Mouse (Mus musculus) left cerebral cortex, adult 2 months (tissue): ENCODE measurements around the gene Fli1. TPM values are rescaled to one million over a fixed set of nuclear protein-coding genes. Genes with fewer than 3 reads are reported as not detected.

ENCODE experiments used
- DNase-seq, 2 experiments: peaks; one replicate each; pipeline ENCODE4 v3.0.0; 2021 to 2022; ENCODE audit warnings: low spot score in 2 of 2, mixed read lengths in 1 of 2; ENCODE audit errors: extremely low spot score in 1 of 2
- H3K27ac ChIP-seq: fragments of 200-600 bp; 2 replicates; pipeline ENCODE4 v1.8.1; 2022
- H3K4me3 ChIP-seq: fragments of 200-600 bp; 2 replicates; pipeline ENCODE4 v1.8.1; 2022
- CTCF ChIP-seq: fragments of 200-600 bp; IDR thresholded peaks from 2 replicates; pipeline ENCODE4 v1.8.1; 2022; ENCODE audit warnings: antibody characterized with exemption, mild to moderate bottlenecking, moderate library complexity
- intact Hi-C: fragments of 180-260 bp; cut with DNase I; formaldehyde crosslinking; loops from one replicate; pipeline ENCODE4 v1.15.1; 2025
- total RNA-seq, 2 experiments: library from RNA; stranded (reverse); gene quantifications; 2 replicates each; pipeline ENCODE4 v1.2.3; 2021

Gene Fli1
- total RNA-seq, 2 experiments from 2014 or later, result 3.5 to 5.9 TPM

DNA sequence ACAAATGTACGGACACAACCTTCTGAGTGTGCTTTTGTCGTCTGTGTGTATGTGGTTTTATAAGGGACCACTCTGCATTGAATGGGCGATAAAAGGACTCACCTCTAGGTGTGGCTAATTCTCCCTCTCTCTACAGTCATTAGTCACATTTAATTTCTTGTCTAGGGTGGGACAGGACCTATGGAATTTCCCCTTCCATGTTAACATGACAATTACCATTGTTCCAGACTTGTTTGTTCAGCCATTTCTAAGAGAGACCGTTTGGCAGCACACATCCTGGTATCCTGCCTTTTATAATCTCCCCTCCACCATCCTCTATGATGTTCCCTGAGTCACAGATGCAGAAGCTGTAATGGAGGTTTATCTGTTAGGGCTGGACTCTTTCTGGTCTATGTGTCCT is 26.6 kb upstream of the Fli1 start:
- intact Hi-C loops, result loop anchor here (10.0 kb wide), 1 partner anchor 294 kb away; no protein-coding TSS in a partner anchor
- DNase-seq, result no peak
- H3K4me3 ChIP-seq, result no peak overlapping the region
- H3K27ac ChIP-seq, result no peak overlapping the region
- no peak for TF ChIP-seq CTCF

DNA sequence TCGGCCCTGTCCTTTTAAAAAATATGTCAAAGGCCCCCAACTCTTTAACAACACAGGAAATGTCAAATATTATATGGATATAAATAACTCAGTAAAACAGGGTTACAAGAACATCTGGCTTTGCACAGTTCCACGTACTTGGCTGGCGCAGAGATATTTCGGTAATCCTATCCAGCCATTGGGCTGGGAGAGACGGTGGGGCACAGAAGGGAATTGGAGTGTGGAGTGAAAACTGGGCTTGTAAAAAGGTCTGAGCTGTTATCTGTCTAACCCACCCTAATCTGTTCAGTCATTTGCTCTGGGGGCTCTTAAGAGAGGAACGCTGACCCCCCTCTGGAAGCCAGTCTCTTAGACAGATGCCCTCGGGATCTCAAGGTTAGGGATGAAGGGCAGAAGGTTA is 24.9 kb upstream of the Fli1 start:
- no peak overlapping the region for H3K4me3 ChIP-seq
- DNase-seq, result no peak
- no peak overlapping the region for H3K27ac ChIP-seq
- no peak for TF ChIP-seq CTCF
- intact Hi-C loops, result loop anchor here (10.0 kb wide), 1 partner anchor 293 kb away; no protein-coding TSS in a partner anchor

DNA sequence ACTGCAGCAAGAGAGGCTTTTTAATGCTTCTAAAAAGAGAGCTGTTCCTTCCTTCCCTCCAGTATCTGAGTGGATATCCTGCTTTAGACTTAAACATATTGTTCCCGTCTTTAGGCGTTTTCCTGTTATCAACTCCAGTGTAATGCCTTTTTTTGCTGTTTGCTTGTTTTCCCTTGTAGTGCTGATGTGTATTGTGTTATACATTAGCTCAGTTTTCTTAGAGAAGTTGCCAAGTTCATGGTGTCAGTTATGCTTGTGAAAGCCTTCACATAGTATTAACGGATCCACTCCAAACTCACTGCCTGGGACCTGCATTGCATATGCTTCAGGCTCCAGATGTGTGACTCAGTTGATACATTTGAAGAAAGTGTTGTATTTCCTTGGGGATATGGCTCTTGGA is 22.6 kb upstream of the Fli1 start:
- intact Hi-C loops, result loop anchor here (2.0 to 10.0 kb wide), 2 partner anchors 159 to 291 kb away; no protein-coding TSS in a partner anchor
- no peak for TF ChIP-seq CTCF
- no peak overlapping the region for H3K4me3 ChIP-seq
- DNase-seq, result no peak
- H3K27ac ChIP-seq, result no peak overlapping the region

DNA sequence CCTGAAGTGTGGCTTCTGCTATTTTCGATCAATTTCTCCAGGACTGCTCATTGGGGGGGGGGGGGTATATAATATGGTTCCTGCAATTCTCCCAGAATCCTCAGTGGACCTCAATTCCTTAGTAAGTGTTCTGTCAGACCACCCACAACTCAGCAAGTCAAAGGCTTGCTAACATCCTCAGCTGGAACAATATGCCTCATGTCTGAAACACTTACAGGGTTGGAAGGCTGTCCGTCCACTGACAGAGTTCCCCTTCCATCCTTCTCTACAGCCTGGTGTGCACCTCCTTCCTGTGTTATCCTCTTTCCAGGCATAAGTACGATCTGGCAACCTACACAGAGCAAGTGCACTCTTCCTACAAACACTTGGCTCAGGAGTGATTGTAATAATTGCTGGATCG is 20.2 kb upstream of the Fli1 start:
- no peak overlapping the region for H3K27ac ChIP-seq
- intact Hi-C loops, result loop anchor here (10.0 kb wide), 1 partner anchor 288 kb away; no protein-coding TSS in a partner anchor
- TF ChIP-seq CTCF, result no peak
- H3K4me3 ChIP-seq, result no peak overlapping the region
- DNase-seq, result no peak

DNA sequence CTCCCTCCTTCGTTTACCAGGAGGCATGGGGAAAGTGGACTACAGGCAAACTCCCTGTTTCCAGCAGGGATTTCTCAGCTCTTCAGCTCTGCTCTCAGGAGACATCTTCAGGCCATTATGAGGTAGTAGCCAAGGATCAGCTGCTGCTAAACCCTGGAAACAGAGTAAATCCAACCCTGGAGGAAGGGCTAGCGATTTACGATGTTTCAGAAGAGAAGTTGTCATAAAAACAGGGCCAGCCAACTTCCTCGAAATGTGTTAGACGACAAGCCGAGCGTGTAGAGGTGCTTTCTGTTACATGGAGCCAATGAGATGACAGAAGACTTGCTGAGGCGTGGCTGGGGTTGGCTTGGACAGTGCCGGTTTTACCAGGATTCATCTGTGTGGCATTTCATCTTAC is 19.7 kb upstream of the Fli1 start:
- no peak overlapping the region for H3K27ac ChIP-seq
- no peak overlapping the region for H3K4me3 ChIP-seq
- intact Hi-C loops, result loop anchor here (10.0 kb wide), 1 partner anchor 288 kb away; no protein-coding TSS in a partner anchor
- peak; percentile 61 for TF ChIP-seq CTCF
- DNase-seq, result no peak

DNA sequence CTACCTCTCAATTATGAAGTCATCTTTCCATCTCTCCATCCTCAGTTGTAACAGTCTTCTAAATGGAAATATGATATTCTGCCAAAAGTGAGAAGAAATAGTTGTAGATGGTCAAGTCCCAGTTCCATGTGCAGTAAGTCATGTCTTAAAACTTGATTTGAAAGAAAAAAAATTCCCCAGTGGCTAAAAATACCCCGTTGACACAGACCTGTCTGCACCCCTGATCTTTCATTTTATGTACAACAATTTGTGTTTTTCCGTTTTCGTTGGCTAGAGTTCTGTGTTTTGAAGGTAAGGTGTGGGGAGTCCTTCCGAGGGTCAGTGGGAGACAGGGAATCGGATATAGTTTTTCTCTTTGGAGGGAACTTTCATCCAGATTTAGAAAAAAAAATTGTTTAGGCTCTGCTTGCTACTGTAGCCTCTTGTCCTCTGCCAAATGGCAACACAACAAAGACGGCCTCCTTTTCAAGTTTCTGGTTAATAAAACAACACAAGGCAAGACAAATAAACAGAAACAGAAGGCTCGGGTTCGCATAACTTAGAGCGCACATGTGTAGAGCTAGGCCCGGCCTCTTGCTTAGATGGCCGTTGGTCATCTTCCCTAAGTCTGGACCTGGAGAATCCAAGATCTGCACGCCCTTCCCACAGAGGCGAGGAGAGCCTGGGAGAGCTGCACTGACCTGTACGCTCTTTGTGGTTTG is 18.7 kb upstream of the Fli1 start:
- no peak overlapping the region for H3K4me3 ChIP-seq
- TF ChIP-seq CTCF, result no peak
- no peak overlapping the region; the same call in 1 of the 2 replicates for H3K27ac ChIP-seq
- intact Hi-C loops, result loop anchor here (10.0 kb wide), 1 partner anchor 287 kb away; no protein-coding TSS in a partner anchor
- no peak for DNase-seq

DNA sequence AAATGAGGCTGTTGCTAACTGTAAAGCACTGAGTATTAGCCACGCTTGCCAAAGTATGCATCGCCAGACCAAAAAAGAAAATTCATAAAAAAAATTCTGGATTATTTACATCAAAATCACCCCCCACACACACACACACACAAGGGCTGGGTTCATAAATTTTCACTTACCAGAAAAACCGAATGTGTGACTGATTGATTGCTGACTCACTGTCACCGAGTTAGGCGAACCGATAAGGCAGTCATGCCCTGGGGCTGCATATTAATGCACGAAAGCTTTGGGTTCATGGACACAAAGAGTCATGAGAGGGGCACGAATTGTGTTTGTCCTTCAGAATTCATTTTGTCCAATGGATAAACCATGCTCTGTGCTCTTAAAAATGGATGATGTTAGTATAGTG is 17.2 kb upstream of the Fli1 start:
- no peak overlapping the region for H3K4me3 ChIP-seq
- TF ChIP-seq CTCF, result no peak
- DNase-seq, result no peak
- no peak overlapping the region for H3K27ac ChIP-seq
- intact Hi-C loops, result loop anchor here (10.0 kb wide), 1 partner anchor 285 kb away; no protein-coding TSS in a partner anchor

DNA sequence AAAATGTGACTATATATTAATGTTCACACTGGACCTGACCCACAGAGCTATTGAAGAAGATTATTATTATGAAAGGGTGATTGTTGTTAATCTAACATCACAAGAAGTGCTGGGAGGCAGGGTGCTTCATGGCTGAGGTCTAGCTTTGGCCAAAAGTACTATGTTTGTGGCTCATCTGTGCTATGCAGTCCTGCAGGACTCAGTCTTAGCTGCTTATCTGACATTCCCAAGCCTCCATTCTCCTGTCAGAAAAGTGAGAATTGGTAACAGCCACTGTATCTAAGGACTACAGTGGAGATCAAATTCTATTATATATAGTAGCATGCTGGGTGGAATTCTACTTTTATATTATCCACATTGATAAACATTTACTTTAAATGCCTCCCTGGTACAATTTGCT is 16.8 kb upstream of the Fli1 start:
- DNase-seq, result no peak
- no peak overlapping the region for H3K4me3 ChIP-seq
- no peak overlapping the region for H3K27ac ChIP-seq
- no peak for TF ChIP-seq CTCF
- intact Hi-C loops, result no loop called here

DNA sequence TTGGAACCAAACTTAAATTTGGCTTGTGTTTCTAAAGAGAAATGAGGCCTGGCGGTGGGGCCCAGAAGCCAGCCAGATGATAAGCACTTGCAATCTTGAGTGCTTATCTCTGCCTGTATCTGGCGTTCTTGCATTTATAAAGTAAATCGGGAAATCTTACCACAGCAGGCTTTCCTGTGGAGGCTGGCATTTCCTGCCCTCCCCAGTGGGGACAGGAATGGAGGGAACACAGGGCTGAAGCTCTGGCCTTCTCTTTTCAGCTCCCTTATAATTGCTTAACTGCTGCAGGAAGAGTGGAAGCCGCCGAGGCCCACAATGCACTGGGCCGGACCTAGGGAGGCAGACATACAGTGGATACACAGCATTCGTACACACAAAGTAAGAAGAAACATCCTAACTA is 13.7 kb upstream of the Fli1 start:
- no peak for DNase-seq
- no peak for TF ChIP-seq CTCF
- intact Hi-C loops, result no loop called here
- H3K4me3 ChIP-seq, result no peak overlapping the region
- H3K27ac ChIP-seq, result no peak overlapping the region

DNA sequence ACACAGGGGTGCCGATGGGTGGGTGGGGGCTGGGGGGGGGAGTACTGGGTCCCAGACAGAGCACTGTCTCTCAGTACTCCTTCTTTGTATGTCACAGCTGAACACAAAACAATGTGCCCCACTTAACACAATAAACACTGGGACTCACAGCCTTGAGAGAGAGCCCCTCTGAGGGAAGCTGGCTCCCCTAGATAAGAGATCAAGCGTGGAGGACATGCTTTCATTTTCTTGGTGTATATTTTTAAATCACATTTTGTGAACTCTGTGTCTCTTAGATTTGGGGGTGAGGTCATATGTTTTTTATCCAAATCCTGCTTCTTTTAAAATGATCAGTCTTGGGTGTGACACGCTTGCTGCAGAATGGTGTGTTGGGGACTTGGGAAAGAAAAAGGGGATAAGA is 12.6 kb upstream of the Fli1 start:
- Histone ChIP-seq H3K27ac (no peak overlapping the region), H3K4me3 (no peak overlapping the region)
- TF ChIP-seq CTCF, result no peak
- intact Hi-C loops, result no loop called here
- no peak for DNase-seq

DNA sequence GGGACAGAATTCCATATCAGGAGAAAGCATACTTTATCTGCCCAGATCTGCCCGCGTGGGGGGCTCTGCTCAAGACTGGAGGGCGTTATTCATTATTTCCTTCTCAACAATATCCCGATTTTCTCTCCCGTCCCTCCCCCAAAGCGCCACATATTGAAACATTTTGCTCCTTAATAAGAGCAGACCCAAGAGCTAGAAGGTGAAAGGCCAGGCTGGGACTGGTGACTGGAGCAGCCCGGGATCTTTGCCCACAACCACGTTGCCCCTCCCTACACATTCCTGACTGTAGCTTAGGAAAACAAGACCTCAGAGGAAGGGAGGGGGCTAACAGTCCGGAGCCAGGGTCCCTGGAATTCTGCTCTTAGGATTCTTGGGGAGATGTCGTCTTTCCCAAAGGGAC is 7.9 kb upstream of the Fli1 start:
- intact Hi-C loops, result no loop called here
- Histone ChIP-seq H3K27ac (no peak overlapping the region), H3K4me3 (no peak overlapping the region)
- no peak for DNase-seq
- TF ChIP-seq CTCF, result no peak

DNA sequence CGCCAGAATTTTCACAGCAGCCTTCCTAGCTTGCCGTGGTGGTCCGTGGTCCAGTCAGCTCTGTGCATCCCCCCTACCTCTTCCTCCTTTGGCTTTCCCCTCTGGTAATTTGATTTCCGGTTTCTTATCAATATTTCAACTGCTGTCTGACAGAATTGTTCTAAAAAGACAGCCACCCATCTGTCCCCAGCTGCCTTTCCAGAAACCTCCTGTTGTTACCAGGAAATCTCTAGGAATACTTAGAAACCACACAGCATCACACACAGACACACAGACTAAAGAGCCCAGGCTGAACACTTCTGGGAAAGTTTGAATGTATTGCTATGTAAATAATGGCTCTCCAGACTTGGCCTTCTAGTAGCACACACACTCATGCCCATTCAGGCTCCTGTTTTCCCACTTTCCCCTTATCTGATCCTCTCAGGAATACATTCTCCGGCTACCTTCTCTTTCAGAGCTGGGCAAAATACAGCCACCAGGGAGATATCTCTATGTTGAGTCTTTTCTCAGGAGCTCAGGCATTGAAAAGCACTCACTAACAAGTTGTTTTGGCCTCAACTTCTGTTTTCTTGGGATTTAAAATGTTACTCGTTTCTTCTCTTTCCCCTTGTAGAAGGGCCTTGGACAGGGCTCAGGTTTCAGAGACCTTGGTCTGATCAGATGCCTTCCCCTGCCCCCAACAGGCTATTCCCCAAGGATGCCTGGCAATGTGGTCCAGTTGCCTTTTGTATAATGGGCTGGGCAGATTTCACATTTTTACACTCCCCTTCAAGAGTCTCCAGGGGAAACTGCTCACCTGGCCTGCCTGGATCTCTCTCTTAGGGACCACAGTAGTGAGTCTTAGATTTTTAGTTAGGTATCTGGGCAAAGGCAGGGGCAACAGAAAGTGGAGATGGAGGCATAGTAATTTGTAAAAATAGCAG is 7.1 kb upstream of the Fli1 start:
- DNase-seq, result no peak
- intact Hi-C loops, result no loop called here
- Histone ChIP-seq H3K4me3 (no peak overlapping the region), H3K27ac (no peak overlapping the region)
- no peak for TF ChIP-seq CTCF
